Mouse (Mus musculus) testis, adult 2 months (tissue): Measurements from ENCODE around the gene Heg1.

ENCODE experiments used
- CTCF ChIP-seq: fragments of 200-500 bp; IDR thresholded peaks from 2 replicates; pipeline ENCODE4 v1.5.1; 2012; ENCODE audit warnings: low read depth, mild to moderate bottlenecking, inconsistent platforms, low read length, moderate library complexity; ENCODE audit not compliant: control insufficient read depth, insufficient read depth, insufficient replicate concordance
- POLR2A ChIP-seq: fragments of 200-500 bp; IDR thresholded peaks from 2 replicates; pipeline ENCODE4 v1.6.1; 2012; ENCODE audit warnings: low read depth, mild to moderate bottlenecking, inconsistent platforms, low read length, moderate library complexity; ENCODE audit not compliant: control insufficient read depth

- TF ChIP-seq CTCF (no peak), POLR2A (no peak)
Measured at GRCm38 (mm10) chr16:33810002-33810401, 125.8 kb downstream of the Heg1 start.
